Mouse (Mus musculus) embryonic stem cell, embryonic (primary cell): ENCODE measurements at regions not wholly inside any gene's neighbourhood (a gene's known extent, or its start where the extent isn't known, plus 50 kb on each side); places are given as distances from the start of the nearest gene placed in this dataset.

ENCODE experiments used
- CTCF ChIA-PET, 4 experiments: fragments of 300-600 bp in 2 of 4; fragments of 350-600 bp in 2 of 4; sonication (Branson Sonifier 250); formaldehyde crosslinking; loops; one replicate each; lab custom pipeline; 2022; ENCODE audit warnings: inconsistent platforms in 2 of 4; lab: Charles Lee
- POLR2A ChIA-PET, 4 experiments: fragments of 300-600 bp in 2 of 4; fragments of 350-600 bp in 2 of 4; sonication (Branson Sonifier 250); formaldehyde crosslinking; loops; one replicate each; lab custom pipeline; 2022; ENCODE audit warnings: antibody characterized with exemption in 4 of 4, inconsistent platforms in 1 of 4; lab: Charles Lee

DNA sequence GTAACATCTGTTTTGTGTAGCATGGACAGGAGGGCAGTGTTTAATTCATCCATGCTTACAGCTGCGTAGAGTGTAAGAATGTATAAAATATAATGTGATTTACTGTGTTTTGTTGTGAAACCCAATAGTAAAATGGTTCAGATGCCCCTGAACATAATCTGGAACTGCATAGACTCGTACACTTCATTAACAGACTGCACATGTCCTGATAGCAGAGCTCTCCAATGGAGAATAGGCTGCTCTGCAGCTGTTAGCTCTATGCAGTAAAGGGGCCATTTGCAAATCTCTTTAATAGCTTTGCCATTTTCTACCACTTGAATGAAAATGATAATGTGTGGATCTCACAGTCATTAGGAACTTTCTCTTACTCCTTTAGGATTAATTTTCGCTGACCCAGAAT is 1523.0 kb downstream of the 4930444P10Rik start:
- CTCF ChIA-PET: interaction anchor here in 1 of 4 experiments (0.7 kb wide), 1 partner anchor 45 kb away, joined by 3 read pairs; no protein-coding TSS in a partner anchor

DNA sequence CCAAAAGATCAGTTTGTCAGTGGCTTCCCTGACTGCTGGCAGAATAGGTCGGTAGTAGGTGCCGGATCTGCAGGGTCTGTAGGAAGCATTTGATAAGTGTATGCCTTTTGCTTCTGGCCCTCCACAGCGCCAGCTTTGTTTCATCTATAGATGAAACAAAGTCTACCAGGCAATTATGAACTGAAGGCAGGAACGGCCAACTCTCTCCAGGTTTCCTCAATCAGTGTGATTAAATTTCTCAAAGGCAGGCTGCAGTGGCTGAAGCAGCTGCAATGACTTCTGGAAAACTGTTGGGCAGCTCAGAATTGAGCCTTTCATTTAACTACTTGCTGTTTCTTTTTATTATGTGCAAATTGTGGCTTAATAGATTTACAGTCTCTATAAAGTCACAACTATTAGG is 1526.1 kb downstream of the 4930444P10Rik start:
- CTCF ChIA-PET: no interaction called here

More for the DNA sequence above, 1523.0 kb downstream of the 4930444P10Rik start:
- POLR2A ChIA-PET: no interaction called here

DNA sequence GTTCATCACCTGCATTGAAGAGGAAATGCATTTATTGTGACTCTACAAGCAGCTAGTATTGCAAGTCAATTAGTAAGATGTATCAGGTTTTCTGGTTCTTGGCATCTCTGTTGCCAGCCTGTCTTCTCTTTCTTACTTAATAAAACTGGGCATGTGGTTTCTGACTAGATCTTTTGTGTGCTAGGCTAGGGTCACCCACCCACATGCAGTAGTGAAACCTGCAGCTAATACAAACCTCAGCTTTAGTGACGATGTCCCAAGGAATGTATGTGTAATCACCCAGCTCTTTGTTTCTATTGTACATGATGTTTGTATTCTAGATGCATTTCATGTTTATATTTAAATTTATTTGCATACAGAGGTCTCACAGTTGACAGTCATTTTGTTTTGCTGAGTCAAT is 1526.7 kb downstream of the 4930444P10Rik start:
- ChIA-PET CTCF (no interaction called here), POLR2A (no interaction called here)

More for the DNA sequence above, 1526.1 kb downstream of the 4930444P10Rik start:
- POLR2A ChIA-PET: no interaction called here
